ENCODE assay signal across 12 mouse cellular contexts in genomic region chr2:105427447-105427846, GRCm38 (mm10). TPM values are rescaled to one million over a fixed set of nuclear protein-coding genes. Genes with fewer than 3 reads are reported as not detected.
DNase-seq lines count a peak whose midpoint lies in the region; ATAC-seq lines count a peak whose summit lies in the region.
"Had no signal": no experiment of that assay in that cellular context is flagged by ENCODE, and none has a peak within 500 bp of the region (broad histone marks: within the 10 kb centered on the region; RNA-seq: fewer than 3 reads in every experiment).

No protein-coding gene starts in this region.

- 24% methylated on average over 8 of the region's 8 CpGs for WGBS in heart, embryonic 11.5 days (ENCODE audit: insufficient replicate concordance)
- WGBS in kidney, embryonic 16.5 days = 69% methylated on average over 8 of the region's 8 CpGs

- intact Hi-C loops in heart, postnatal 10 days (cut with DNase I) = no loop called here

- H3K36me3 ChIP-seq in heart, embryonic 11.5 days (ENCODE audit: control insufficient read depth, insufficient read depth, low read length) = no peaks in the 10 kb centered on the region
- H3K36me3 ChIP-seq in kidney, embryonic 16.5 days (ENCODE audit: insufficient read depth, low read length) = no peaks in the 10 kb centered on the region
- H3K36me3 ChIP-seq: kidney, embryonic 15.5 days; midbrain, embryonic 10.5 days; neural tube, embryonic 15.5 days had no signal

- no peak for DNase-seq in heart, postnatal 10 days
- no peak for DNase-seq in kidney, postnatal 4 days
- DNase-seq in liver = peak; percentile 59
- no peak for DNase-seq in T-cell, adult 2 months (ENCODE audit: low spot score)

- H3K4me3 ChIP-seq in heart, embryonic 11.5 days (ENCODE audit: low read depth, low read length) = no peak overlapping the region
- no peak overlapping the region for H3K4me3 ChIP-seq in kidney, embryonic 16.5 days (ENCODE audit: low read length)
- H3K4me3 ChIP-seq: forebrain, embryonic 13.5 days; kidney, embryonic 15.5 days; midbrain, embryonic 10.5 days; myocyte; neural tube, embryonic 15.5 days had no signal

- H3K9me3 ChIP-seq in heart, embryonic 11.5 days (replicated peaks; ENCODE audit: control insufficient read depth, low read length) = no peaks in the 10 kb centered on the region
- no peaks in the 10 kb centered on the region for H3K9me3 ChIP-seq in kidney, embryonic 16.5 days (ENCODE audit: low read length)
- H3K9me3 ChIP-seq: forebrain, embryonic 13.5 days; kidney, embryonic 15.5 days; midbrain, embryonic 10.5 days; neural tube, embryonic 15.5 days had no signal

- H3K4me2 ChIP-seq in heart, embryonic 11.5 days = peak overlapping the region; percentile 56
- no peak overlapping the region for H3K4me2 ChIP-seq in kidney, embryonic 16.5 days (replicated peaks; ENCODE audit: low read depth, low read length)
- H3K4me2 ChIP-seq: forebrain, embryonic 13.5 days; kidney, embryonic 15.5 days; neural tube, embryonic 15.5 days had no signal

- no peaks in the 10 kb centered on the region for H3K27me3 ChIP-seq in heart, embryonic 11.5 days (ENCODE audit: control insufficient read depth, insufficient read depth, low read length)
- peaks cover 6% of the 10 kb centered on the region; the same call in 1 of the 2 replicates for H3K27me3 ChIP-seq in kidney, embryonic 16.5 days (ENCODE audit: insufficient read depth, low read length)

- 0 out of 2 replicates have a peak, but pooled peaks cover 5% of the 10 kb centered on the region for H3K4me1 ChIP-seq in heart, embryonic 11.5 days (ENCODE audit: control insufficient read depth, insufficient read depth, low read length)
- H3K4me1 ChIP-seq in kidney, embryonic 16.5 days (ENCODE audit: insufficient read depth, low read length) = no peaks in the 10 kb centered on the region
- H3K4me1 ChIP-seq: forebrain, embryonic 13.5 days; midbrain, embryonic 10.5 days; neural tube, embryonic 15.5 days had no signal

- H3K9ac ChIP-seq in heart, embryonic 11.5 days (ENCODE audit: low read depth, low read length) = no peak overlapping the region
- no peak overlapping the region for H3K9ac ChIP-seq in kidney, embryonic 16.5 days (replicated peaks; ENCODE audit: low read length)
- H3K9ac ChIP-seq: forebrain, embryonic 13.5 days; kidney, embryonic 15.5 days; neural tube, embryonic 15.5 days had no signal

- H3K27ac ChIP-seq in heart, embryonic 11.5 days (ENCODE audit: low read depth, low read length) = no peak overlapping the region
- H3K27ac ChIP-seq in kidney, embryonic 16.5 days (ENCODE audit: low read length) = no peak overlapping the region
- H3K27ac ChIP-seq: forebrain, embryonic 13.5 days; kidney, embryonic 15.5 days; midbrain, embryonic 10.5 days; neural tube, embryonic 15.5 days had no signal

- peak; percentile 82 for ATAC-seq in heart, embryonic 11.5 days (replicated peaks; ENCODE audit: insufficient number of reproducible peaks, low FRiP score, low TSS enrichment)
- peak; percentile 50; the same call in 1 of the 2 replicates for ATAC-seq in kidney, embryonic 16.5 days (ENCODE audit: low FRiP score, low TSS enrichment)
- ATAC-seq in megakaryocyte-erythroid progenitor cell, adult 5-6 weeks (replicated peaks; ENCODE audit: low FRiP score, low TSS enrichment, poor library complexity, severe bottlenecking) = 0 out of 2 replicates have a peak, but pooled peaks have one; percentile 32

RNA-seq across cellular contexts. Expression of gene Rcn1, which starts 28.3 kb away (rescaled TPM):
- 90.2 and 178 TPM in 2 replicates for polyA plus RNA-seq in heart, embryonic 11.5 days (2014; fragmentation: Nextera tagmentation; extraction: Ambion mirVana)
- total RNA-seq in heart, postnatal 10 days (2021) = 10 to 100 TPM; 40.5 to 50.9 TPM
- polyA plus RNA-seq in kidney, embryonic 16.5 days (2015; fragmentation: Nextera tagmentation; extraction: Ambion mirVana) = 208 and 225 TPM in 2 replicates
- 17.4 and 20.1 TPM in 2 replicates for total RNA-seq in megakaryocyte-erythroid progenitor cell, adult 5-6 weeks (2014; fragmentation: Nextera tagmentation)
- total RNA-seq in megakaryocyte-erythroid progenitor cell, adult 5-6 weeks (2017) = 31.7 and 39.9 TPM in 2 replicates

Comparison
In these comparisons a context has a peak if more than half of its experiments do, and no peak if none do; other contexts are left out.
1. ATAC-seq: peak in every context shown above with its lines; median percentile 82 in heart, embryonic 11.5 days; 50 in kidney, embryonic 16.5 days; 32 in megakaryocyte-erythroid progenitor cell, adult 5-6 weeks.